Mouse (Mus musculus): ENCODE data around the gene Dync1i1.

DNA sequence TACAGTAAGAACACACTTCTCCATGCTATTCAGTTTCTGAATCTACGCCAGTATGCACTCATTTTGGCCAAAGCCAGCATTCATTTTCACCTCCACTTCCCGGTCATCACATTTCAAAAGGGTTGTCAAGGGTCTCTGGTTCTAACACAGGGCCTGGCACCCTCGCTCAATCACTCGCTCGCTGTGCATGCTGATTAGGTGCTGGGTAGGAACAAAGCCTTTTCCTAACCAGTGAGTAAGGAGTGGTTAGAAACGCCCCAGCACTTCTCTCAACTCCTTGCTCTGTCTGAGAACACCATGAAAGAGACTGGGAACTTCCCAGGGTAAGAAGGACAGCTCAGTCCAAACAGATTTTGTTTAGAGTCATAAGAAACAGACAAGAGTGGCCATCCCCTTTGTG, 298.5 kb downstream of the Dync1i1 start:
- no peak for TF ChIP-seq POLR2A (IDR thresholded peaks at IDR 0.05; ENCODE audit: borderline replicate concordance, extremely low read depth, low read depth, low read length)
- TF ChIP-seq CTCF (IDR thresholded peaks at IDR 0.05; ENCODE audit: insufficient read depth, low read length), result no peak

Measured in lung, adult 2 months (tissue).